Mouse (Mus musculus) hindbrain, embryonic 13.5 days (tissue): ENCODE data around the gene Cdon. TPM values are rescaled to one million over a fixed set of nuclear protein-coding genes. Genes with fewer than 3 reads are reported as not detected.

Source experiments
- ATAC-seq: fragments of 200-750 bp; cut with Nextera tagmentation; 2 replicates; pipeline ENCODE4 v1.8.0; 2017; ENCODE audit warnings: moderate TSS enrichment; ENCODE audit not compliant: low FRiP score
- H3K27ac ChIP-seq: fragments of 300-500 bp; sonication (generic); 2 replicates; pipeline ENCODE4 v1.5.1; 2015; ENCODE audit warnings: inconsistent platforms, mild to moderate bottlenecking, moderate library complexity
- H3K27me3 ChIP-seq: fragments of 300-500 bp; sonication (generic); 2 replicates; pipeline ENCODE4 v1.6.1; 2015; ENCODE audit warnings: mild to moderate bottlenecking, inconsistent platforms
- H3K36me3 ChIP-seq: fragments of 300-500 bp; sonication (generic); 2 replicates; pipeline ENCODE4 v1.6.1; 2015; ENCODE audit warnings: mild to moderate bottlenecking, inconsistent platforms
- H3K4me1 ChIP-seq: fragments of 300-500 bp; sonication (generic); replicated peaks from 2 replicates; pipeline ENCODE4 v1.6.1; 2015; ENCODE audit warnings: inconsistent platforms
- H3K4me2 ChIP-seq: fragments of 300-500 bp; sonication (generic); 2 replicates; pipeline ENCODE4 v1.6.1; 2015; ENCODE audit warnings: inconsistent platforms, mild to moderate bottlenecking, moderate library complexity
- H3K4me3 ChIP-seq: fragments of 300-500 bp; sonication (generic); 2 replicates; pipeline ENCODE4 v1.5.1; 2015; ENCODE audit warnings: mild to moderate bottlenecking, inconsistent platforms
- H3K9ac ChIP-seq: fragments of 300-500 bp; sonication (generic); 2 replicates; pipeline ENCODE4 v1.6.1; 2015; ENCODE audit warnings: mild to moderate bottlenecking, inconsistent platforms
- H3K9me3 ChIP-seq: fragments of 300-500 bp; sonication (generic); 2 replicates; pipeline ENCODE4 v1.6.1; 2016; ENCODE audit warnings: inconsistent platforms
- WGBS: fragments of 180-500 bp; shearing (Covaris S2); methylation state at CpG from one replicate; pipeline ENCODE4 v1.1.7; 2015; 5-methylcytosine and 5-hydroxymethylcytosine counted together
- polyA plus RNA-seq: library from polyadenylated mRNA; unstranded; fragments of >200 nt; fragmentation: Nextera tagmentation; extraction: Ambion mirVana; gene quantifications from 2 replicates; pipeline ENCODE4 v1.2.1, GENCODE M21; 2015

Cdon gene
- polyA plus RNA-seq, 1 experiment from 2014 or later: 7.9 TPM

- no peak overlapping the region for H3K9ac ChIP-seq
- peaks cover 4% of the 10 kb centered on the region for H3K4me1 ChIP-seq
- H3K9me3 ChIP-seq: no peaks in the 10 kb centered on the region
- WGBS: 77% methylated on average over 9 of the region's 9 CpGs
- no peak overlapping the region for H3K4me3 ChIP-seq
- no peak overlapping the region for H3K4me2 ChIP-seq
- no peak for ATAC-seq
- H3K27ac ChIP-seq: no peak overlapping the region
- no peaks in the 10 kb centered on the region for H3K36me3 ChIP-seq
- peaks cover 21% of the 10 kb centered on the region for H3K27me3 ChIP-seq
These were observed 112.3 kb downstream of the Cdon start for GRCm38 (mm10) chr9:35533266-35533665.

- Histone ChIP-seq H3K4me2 (no peak overlapping the region), H3K27me3 (peaks cover 25% of the 10 kb centered on the region), H3K4me1 (no peaks in the 10 kb centered on the region), H3K36me3 (0 out of 2 replicates have a peak, but pooled peaks cover 4% of the 10 kb centered on the region), H3K9me3 (no peaks in the 10 kb centered on the region), H3K9ac (no peak overlapping the region), H3K27ac (no peak overlapping the region), H3K4me3 (no peak overlapping the region)
- WGBS: 10% methylated on average over 2 of the region's 2 CpGs
- ATAC-seq: peak; percentile 91
These were observed 114.2 kb downstream of the Cdon start for GRCm38 (mm10) chr9:35535110-35535509.

- Histone ChIP-seq H3K27ac (no peak overlapping the region), H3K4me1 (no peaks in the 10 kb centered on the region), H3K36me3 (0 out of 2 replicates have a peak, but pooled peaks cover 7% of the 10 kb centered on the region), H3K27me3 (peaks cover 27% of the 10 kb centered on the region), H3K4me3 (no peak overlapping the region), H3K9ac (no peak overlapping the region), H3K9me3 (no peaks in the 10 kb centered on the region), H3K4me2 (no peak overlapping the region)
- no peak for ATAC-seq
- WGBS: 77% methylated on average over 4 of the region's 4 CpGs
These were observed 114.9 kb downstream of the Cdon start for GRCm38 (mm10) chr9:35535876-35536275.

DNA sequence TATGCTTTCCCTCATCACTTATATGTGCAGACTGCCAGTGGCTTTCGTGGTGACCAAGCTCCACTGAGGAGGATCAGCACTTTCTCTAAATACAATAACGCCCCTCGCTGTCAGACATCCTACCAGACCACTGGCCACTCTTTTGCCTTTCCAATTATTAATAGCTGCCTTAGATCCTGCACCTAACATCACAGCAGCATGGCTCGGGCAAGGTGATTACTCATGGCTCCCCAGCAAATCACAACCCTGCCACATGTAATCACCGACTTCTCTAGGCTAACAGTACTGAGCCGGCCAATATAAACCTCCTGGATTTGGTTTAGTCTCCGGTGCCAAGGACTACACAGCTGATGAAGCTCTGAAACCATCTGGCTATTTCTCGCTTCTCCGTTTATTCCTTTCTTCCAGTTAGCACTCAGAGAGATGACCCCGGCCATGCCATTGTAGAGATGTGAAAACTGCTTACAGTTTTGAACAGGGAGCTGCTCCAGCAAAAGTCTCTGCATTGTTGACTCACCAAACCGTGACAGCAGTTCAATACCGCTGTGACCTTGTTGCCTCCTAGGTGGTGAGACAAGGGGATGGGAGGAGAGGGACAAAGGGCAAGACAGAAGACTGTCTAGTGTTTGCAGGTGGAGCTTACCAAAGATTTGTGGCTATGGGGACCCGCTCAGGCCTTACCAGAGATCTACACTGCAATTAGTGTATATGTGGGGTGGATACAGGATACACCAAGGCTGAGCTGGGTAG is 118.2 kb downstream of the Cdon start:
- 71% methylated on average over 13 of the region's 13 CpGs for WGBS
- H3K9me3 ChIP-seq: no peaks in the 10 kb centered on the region
- H3K27ac ChIP-seq: no peak overlapping the region
- H3K4me3 ChIP-seq: no peak overlapping the region
- no peak overlapping the region for H3K9ac ChIP-seq
- H3K36me3 ChIP-seq: peaks cover 23% of the 10 kb centered on the region
- H3K27me3 ChIP-seq: peaks cover 10% of the 10 kb centered on the region
- no peak for ATAC-seq
- H3K4me2 ChIP-seq: no peak overlapping the region
- H3K4me1 ChIP-seq: no peaks in the 10 kb centered on the region

GRCm38 (mm10) chr9:35541024-35541423 is 120.1 kb downstream of the Cdon start:
- ATAC-seq: peak; percentile 38; the same call in 1 of the 2 replicates
- peaks cover 9% of the 10 kb centered on the region for H3K27me3 ChIP-seq

DNA sequence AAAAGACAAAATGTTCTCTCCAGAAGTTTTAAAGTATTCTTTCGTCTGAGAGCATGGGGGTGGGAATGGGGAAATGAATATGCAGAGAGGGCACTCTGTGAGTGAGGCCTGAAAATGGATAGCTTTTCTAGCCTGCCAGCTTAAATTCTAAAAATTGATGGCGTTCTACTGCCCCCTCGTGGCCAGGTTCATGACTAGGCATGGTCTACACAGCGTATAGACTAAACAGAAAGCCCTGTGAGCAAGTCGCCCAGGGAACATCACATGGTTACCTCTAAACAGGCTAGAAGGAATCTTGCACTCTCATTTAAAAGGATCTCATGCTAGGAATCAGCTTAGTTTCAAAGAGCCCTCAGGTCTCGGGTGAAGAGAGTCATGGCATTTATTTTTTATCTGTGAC is 120.6 kb downstream of the Cdon start:
- H3K27ac ChIP-seq: no peak overlapping the region
- H3K36me3 ChIP-seq: peaks cover 44% of the 10 kb centered on the region
- peak; percentile 76 for ATAC-seq
- peaks cover 9% of the 10 kb centered on the region for H3K27me3 ChIP-seq
- no peaks in the 10 kb centered on the region for H3K4me1 ChIP-seq
- H3K9me3 ChIP-seq: no peaks in the 10 kb centered on the region
- H3K4me2 ChIP-seq: no peak overlapping the region
- WGBS: 9% methylated on average over 6 of the region's 6 CpGs
- H3K4me3 ChIP-seq: no peak overlapping the region
- no peak overlapping the region for H3K9ac ChIP-seq

More at GRCm38 (mm10) chr9:35541024-35541423, 120.1 kb downstream of the Cdon start:
- H3K27ac ChIP-seq: no peak overlapping the region
- H3K4me3 ChIP-seq: no peak overlapping the region
- no peaks in the 10 kb centered on the region for H3K9me3 ChIP-seq
- WGBS: 88% methylated on average over 5 of the region's 5 CpGs
- no peaks in the 10 kb centered on the region for H3K4me1 ChIP-seq
- no peak overlapping the region for H3K4me2 ChIP-seq
- peaks cover 39% of the 10 kb centered on the region for H3K36me3 ChIP-seq
- H3K9ac ChIP-seq: no peak overlapping the region

GRCm38 (mm10) chr9:35541941-35542340 is 121.0 kb downstream of the Cdon start:
- Histone ChIP-seq H3K27me3 (peaks cover 9% of the 10 kb centered on the region), H3K9ac (no peak overlapping the region), H3K36me3 (peaks cover 48% of the 10 kb centered on the region), H3K4me2 (no peak overlapping the region), H3K4me1 (no peaks in the 10 kb centered on the region), H3K4me3 (no peak overlapping the region), H3K27ac (no peak overlapping the region), H3K9me3 (no peaks in the 10 kb centered on the region)
- WGBS: 75% methylated on average over 6 of the region's 6 CpGs
- no peak for ATAC-seq

- H3K4me1 ChIP-seq: no peaks in the 10 kb centered on the region
- ATAC-seq: no peak
- WGBS: 87% methylated on average over 14 of the region's 14 CpGs
These were observed 122.4 kb downstream of the Cdon start for GRCm38 (mm10) chr9:35543099-35543860.

GRCm38 (mm10) chr9:35544666-35545065 is 123.7 kb downstream of the Cdon start:
- ATAC-seq: no peak
- H3K9me3 ChIP-seq: no peaks in the 10 kb centered on the region
- H3K27ac ChIP-seq: no peak overlapping the region
- peaks cover 63% of the 10 kb centered on the region for H3K36me3 ChIP-seq
- H3K4me2 ChIP-seq: no peak overlapping the region
- WGBS: 45% methylated on average over 2 of the region's 2 CpGs
- H3K4me1 ChIP-seq: no peaks in the 10 kb centered on the region
- H3K4me3 ChIP-seq: no peak overlapping the region
- peaks cover 9% of the 10 kb centered on the region for H3K27me3 ChIP-seq
- no peak overlapping the region for H3K9ac ChIP-seq

More at GRCm38 (mm10) chr9:35543099-35543860, 122.4 kb downstream of the Cdon start:
- Histone ChIP-seq H3K9me3 (no peaks in the 10 kb centered on the region), H3K36me3 (peaks cover 59% of the 10 kb centered on the region), H3K27ac (no peak overlapping the region), H3K9ac (no peak overlapping the region), H3K27me3 (peaks cover 9% of the 10 kb centered on the region), H3K4me3 (no peak overlapping the region), H3K4me2 (no peak overlapping the region)

GRCm38 (mm10) chr9:35545704-35546103 is 124.8 kb downstream of the Cdon start:
- Histone ChIP-seq H3K9ac (no peak overlapping the region), H3K4me1 (no peaks in the 10 kb centered on the region), H3K27ac (no peak overlapping the region), H3K9me3 (no peaks in the 10 kb centered on the region), H3K4me2 (no peak overlapping the region), H3K4me3 (no peak overlapping the region), H3K27me3 (peaks cover 2% of the 10 kb centered on the region; the same call in 1 of the 2 replicates), H3K36me3 (peaks cover 64% of the 10 kb centered on the region)
- no peak for ATAC-seq
- 79% methylated on average over 12 of the region's 12 CpGs for WGBS

GRCm38 (mm10) chr9:35546745-35547144 is 125.8 kb downstream of the Cdon start:
- no peak overlapping the region for H3K9ac ChIP-seq
- 80% methylated on average over 9 of the region's 9 CpGs for WGBS
- H3K27me3 ChIP-seq: peaks cover 2% of the 10 kb centered on the region; the same call in 1 of the 2 replicates
- H3K4me2 ChIP-seq: no peak overlapping the region
- no peak overlapping the region for H3K4me3 ChIP-seq
- H3K4me1 ChIP-seq: no peaks in the 10 kb centered on the region
- H3K27ac ChIP-seq: no peak overlapping the region
- no peak for ATAC-seq
- peaks cover 71% of the 10 kb centered on the region for H3K36me3 ChIP-seq
- H3K9me3 ChIP-seq: no peaks in the 10 kb centered on the region

DNA sequence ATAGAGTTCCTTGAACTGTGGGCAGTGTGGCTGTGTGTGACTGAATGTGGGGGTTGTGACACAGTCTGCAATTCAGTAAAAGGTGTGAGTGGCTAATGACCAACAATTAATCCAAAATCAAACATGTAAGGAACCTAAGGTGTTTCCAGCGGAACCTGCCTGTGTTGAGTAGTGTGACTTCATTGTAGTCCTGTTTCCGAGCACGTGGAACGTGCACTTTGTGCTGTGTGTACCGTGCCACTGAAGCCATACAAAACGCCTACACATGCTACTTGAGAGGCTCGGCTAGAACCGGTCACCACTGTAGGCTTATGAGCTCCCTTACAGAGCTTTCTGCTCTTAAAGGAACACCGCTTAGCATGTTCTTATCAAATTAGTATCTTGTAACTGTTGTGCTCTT is 127.5 kb downstream of the Cdon start:
- H3K9ac ChIP-seq: no peak overlapping the region
- WGBS: 79% methylated on average over 9 of the region's 9 CpGs
- H3K4me2 ChIP-seq: no peak overlapping the region
- no peak for ATAC-seq
- no peak overlapping the region for H3K27ac ChIP-seq
- no peak overlapping the region for H3K4me3 ChIP-seq
- peaks cover 73% of the 10 kb centered on the region for H3K36me3 ChIP-seq
- H3K4me1 ChIP-seq: no peaks in the 10 kb centered on the region
- no peaks in the 10 kb centered on the region for H3K9me3 ChIP-seq
- no peaks in the 10 kb centered on the region for H3K27me3 ChIP-seq
